Mouse (Mus musculus) cerebellum, adult 2 months (tissue): ENCODE measurements around the gene Erbb4.

Experiments used
- CTCF ChIP-seq: fragments of 200-500 bp; IDR thresholded peaks from 2 replicates; pipeline ENCODE4 v1.5.1; 2011; ENCODE audit warnings: low read depth, mild to moderate bottlenecking, control low read depth, low read length, moderate library complexity, borderline replicate concordance; ENCODE audit not compliant: insufficient read depth
- POLR2A ChIP-seq: fragments of 200-500 bp; IDR thresholded peaks from 2 replicates; pipeline ENCODE4 v1.6.1; 2011; ENCODE audit warnings: low read length, control low read depth, borderline replicate concordance; ENCODE audit not compliant: insufficient read depth

GRCm38 (mm10) chr1:68105834-68106542 is 1001.9 kb downstream of the Erbb4 start:
- TF ChIP-seq CTCF: no peak
- TF ChIP-seq POLR2A: no peak
